Mouse (Mus musculus) testis, adult 2 months (tissue): ENCODE measurements at regions not wholly inside any gene's neighbourhood (a gene's known extent, or its start where the extent isn't known, plus 50 kb on each side); places are given as distances from the start of the nearest gene placed in this dataset.

Source experiments
- CTCF ChIP-seq: fragments of 200-500 bp; IDR thresholded peaks from 2 replicates; pipeline ENCODE4 v1.5.1; 2012; ENCODE audit warnings: low read depth, mild to moderate bottlenecking, inconsistent platforms, low read length, moderate library complexity; ENCODE audit not compliant: control insufficient read depth, insufficient read depth, insufficient replicate concordance
- POLR2A ChIP-seq: fragments of 200-500 bp; IDR thresholded peaks from 2 replicates; pipeline ENCODE4 v1.6.1; 2012; ENCODE audit warnings: low read depth, mild to moderate bottlenecking, inconsistent platforms, low read length, moderate library complexity; ENCODE audit not compliant: control insufficient read depth

GRCm38 (mm10) chr1:91732461-91732861, 68.8 kb upstream of the Twist2 start:
- TF ChIP-seq POLR2A (no peak), CTCF (no peak)
